Mouse (Mus musculus): ENCODE measurements around the gene Thbs4. TPM values are rescaled to one million over a fixed set of nuclear protein-coding genes. Genes with fewer than 3 reads are reported as not detected.

Gene Thbs4
- polyA plus RNA-seq, 1 experiment, result not detected

- Histone ChIP-seq H3K4me1 (ENCODE audit: control insufficient read depth, insufficient read depth, low read length) (peaks cover 1% of the 10 kb centered on the region; the same call in 1 of the 2 replicates), H3K27ac (ENCODE audit: control insufficient read depth, insufficient read depth, low read depth, low read length, poor library complexity) (no peak overlapping the region), H3K4me3 (replicated peaks; ENCODE audit: control insufficient read depth, low read depth, low read length) (no peak overlapping the region)
- 77% methylated on average over 7 of the region's 7 CpGs for WGBS
- TF ChIP-seq CTCF (IDR thresholded peaks at IDR 0.05; ENCODE audit: control insufficient read depth, insufficient read depth, low read length), result no peak
- TF ChIP-seq POLR2A (IDR thresholded peaks at IDR 0.05; ENCODE audit: borderline replicate concordance, control insufficient read depth, low read depth, low read length), result no peak
These were observed 18.7 kb downstream of the Thbs4 start for GRCm38 (mm10) chr13:92775916-92776315.

DNA sequence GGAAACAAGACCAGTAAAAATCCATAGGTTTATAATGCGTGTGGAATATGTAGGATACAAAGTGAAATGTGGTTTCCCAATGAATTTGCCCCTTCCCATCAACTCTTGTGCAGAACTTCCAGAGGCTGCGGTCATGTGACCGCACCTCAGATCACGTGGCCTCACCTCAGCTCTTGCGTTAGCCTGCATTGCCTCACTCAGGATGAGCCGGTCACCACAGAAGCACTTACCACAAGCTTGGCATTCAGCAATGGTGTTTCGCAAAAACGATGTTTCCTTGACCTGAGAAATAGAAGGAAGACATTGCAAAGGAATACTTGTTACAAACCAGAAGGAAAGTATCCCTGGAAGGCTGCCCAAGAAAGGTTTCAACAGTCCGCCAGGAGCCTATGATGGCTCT, 19.7 kb downstream of the Thbs4 start:
- Histone ChIP-seq H3K4me3 (replicated peaks; ENCODE audit: control insufficient read depth, low read depth, low read length) (no peak overlapping the region), H3K27ac (ENCODE audit: control insufficient read depth, insufficient read depth, low read depth, low read length, poor library complexity) (peak overlapping the region; percentile 17; the same call in 1 of the 2 replicates), H3K4me1 (ENCODE audit: control insufficient read depth, insufficient read depth, low read length) (peaks cover 1% of the 10 kb centered on the region; the same call in 1 of the 2 replicates)
- 35% methylated on average over 9 of the region's 9 CpGs for WGBS
- TF ChIP-seq POLR2A (IDR thresholded peaks at IDR 0.05; ENCODE audit: borderline replicate concordance, control insufficient read depth, low read depth, low read length) (no peak), CTCF (IDR thresholded peaks at IDR 0.05; ENCODE audit: control insufficient read depth, insufficient read depth, low read length) (no peak)

DNA sequence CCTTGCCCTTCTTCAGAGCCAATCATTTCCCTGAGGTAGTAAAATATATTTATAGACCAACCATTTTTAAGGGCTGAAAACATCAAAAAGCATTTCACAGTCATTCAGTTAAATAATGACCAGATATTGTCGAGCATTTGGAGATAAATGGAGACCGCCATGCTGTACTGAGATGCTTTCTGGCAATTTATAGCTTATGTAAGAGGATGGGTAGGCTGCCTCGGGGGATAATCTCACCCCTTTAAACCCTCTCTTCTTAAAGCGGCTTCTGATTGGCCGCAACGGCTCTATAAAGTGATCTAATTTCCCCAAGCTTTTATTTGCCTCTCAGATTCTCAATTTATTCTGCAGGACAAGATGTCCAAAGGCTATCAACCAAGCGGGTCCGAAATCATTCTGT, 22.1 kb downstream of the Thbs4 start:
- H3K4me1 ChIP-seq (ENCODE audit: control insufficient read depth, insufficient read depth, low read length), result peaks cover 1% of the 10 kb centered on the region; the same call in 1 of the 2 replicates

GRCm38 (mm10) chr13:92771566-92771965, 23.1 kb downstream of the Thbs4 start:
- Histone ChIP-seq H3K4me3 (replicated peaks; ENCODE audit: control insufficient read depth, low read depth, low read length) (no peak overlapping the region), H3K4me1 (ENCODE audit: control insufficient read depth, insufficient read depth, low read length) (peaks cover 1% of the 10 kb centered on the region; the same call in 1 of the 2 replicates), H3K27ac (ENCODE audit: control insufficient read depth, insufficient read depth, low read depth, low read length, poor library complexity) (no peak overlapping the region)
- no peak for TF ChIP-seq CTCF (IDR thresholded peaks at IDR 0.05; ENCODE audit: control insufficient read depth, insufficient read depth, low read length)
- no peak for TF ChIP-seq POLR2A (IDR thresholded peaks at IDR 0.05; ENCODE audit: borderline replicate concordance, control insufficient read depth, low read depth, low read length)
- 78% methylated on average over 5 of the region's 5 CpGs for WGBS

More for the DNA sequence above, 22.1 kb downstream of the Thbs4 start:
- no peak overlapping the region for H3K4me3 ChIP-seq (replicated peaks; ENCODE audit: control insufficient read depth, low read depth, low read length)
- TF ChIP-seq CTCF (IDR thresholded peaks at IDR 0.05; ENCODE audit: control insufficient read depth, insufficient read depth, low read length) (no peak), POLR2A (IDR thresholded peaks at IDR 0.05; ENCODE audit: borderline replicate concordance, control insufficient read depth, low read depth, low read length) (no peak)
- 78% methylated on average over 8 of the region's 8 CpGs for WGBS
- H3K27ac ChIP-seq (ENCODE audit: control insufficient read depth, insufficient read depth, low read depth, low read length, poor library complexity), result no peak overlapping the region

DNA sequence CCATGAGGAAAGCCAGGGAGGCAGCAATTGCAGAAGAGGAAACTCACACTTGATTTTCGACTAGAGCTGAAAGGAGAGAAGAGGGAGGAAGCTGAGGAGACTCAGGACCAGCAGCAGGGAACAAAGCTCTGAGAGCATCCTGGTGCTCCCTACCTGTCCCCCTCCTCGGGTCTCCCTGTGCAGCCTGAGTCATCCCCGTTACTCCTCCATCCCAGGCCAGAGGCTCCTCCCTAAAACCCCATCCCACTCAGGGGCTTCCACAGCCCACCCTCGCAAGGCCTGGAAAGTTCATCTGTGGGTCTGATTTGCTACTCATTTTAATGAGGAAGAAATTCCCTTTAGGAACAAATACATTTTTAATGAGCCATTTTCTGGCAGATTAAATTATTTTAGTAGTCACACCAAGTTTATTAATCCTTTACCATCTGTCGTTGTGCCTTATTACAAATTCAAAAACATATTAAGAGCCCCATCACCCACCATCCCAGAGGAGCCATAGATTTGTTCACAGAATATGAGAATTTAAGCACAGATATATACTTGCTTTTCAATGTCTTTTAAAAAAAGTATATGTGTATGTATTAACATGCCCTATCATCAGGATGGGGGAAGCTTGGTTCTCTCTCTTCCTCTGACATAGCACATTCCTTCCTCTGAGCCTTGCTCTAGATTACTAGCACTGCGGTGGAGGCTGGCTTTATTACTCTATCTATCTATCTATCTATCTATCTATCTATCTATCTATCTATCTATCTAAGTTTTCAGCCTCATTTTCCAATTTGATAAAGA, 29.0 kb downstream of the Thbs4 start:
- WGBS, result 55% methylated on average over 6 of the region's 6 CpGs
- no peak for TF ChIP-seq CTCF (IDR thresholded peaks at IDR 0.05; ENCODE audit: control insufficient read depth, insufficient read depth, low read length)
- no peak for TF ChIP-seq POLR2A (IDR thresholded peaks at IDR 0.05; ENCODE audit: borderline replicate concordance, control insufficient read depth, low read depth, low read length)
- H3K4me3 ChIP-seq (replicated peaks; ENCODE audit: control insufficient read depth, low read depth, low read length), result no peak overlapping the region
- no peak overlapping the region for H3K27ac ChIP-seq (ENCODE audit: control insufficient read depth, insufficient read depth, low read depth, low read length, poor library complexity)
- no peaks in the 10 kb centered on the region for H3K4me1 ChIP-seq (ENCODE audit: control insufficient read depth, insufficient read depth, low read length)

DNA sequence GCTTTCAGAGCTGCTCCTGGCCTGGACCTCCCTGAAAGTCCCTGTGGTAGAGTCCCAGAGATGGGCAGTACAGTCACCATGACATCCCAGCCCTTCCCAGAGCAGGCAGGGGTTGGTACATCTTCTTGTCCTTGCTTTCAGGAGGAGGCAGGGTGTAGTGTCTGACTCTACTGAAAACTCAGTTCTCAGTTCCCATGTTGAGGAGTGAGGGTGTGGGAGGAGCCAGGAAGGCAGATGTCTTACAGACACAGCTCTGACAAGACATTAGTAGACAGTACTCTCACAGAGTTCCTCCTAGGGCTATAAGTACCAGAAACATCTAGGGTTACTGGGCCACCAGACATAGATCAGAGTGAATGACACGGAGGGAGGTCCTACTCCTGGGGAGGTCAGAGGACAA, 32.3 kb downstream of the Thbs4 start:
- WGBS, result 50% methylated on average over 1 of the region's 1 CpGs
- Histone ChIP-seq H3K27ac (ENCODE audit: control insufficient read depth, insufficient read depth, low read depth, low read length, poor library complexity) (no peak overlapping the region), H3K4me1 (ENCODE audit: control insufficient read depth, insufficient read depth, low read length) (no peaks in the 10 kb centered on the region), H3K4me3 (replicated peaks; ENCODE audit: control insufficient read depth, low read depth, low read length) (no peak overlapping the region)
- TF ChIP-seq POLR2A (IDR thresholded peaks at IDR 0.05; ENCODE audit: borderline replicate concordance, control insufficient read depth, low read depth, low read length), result no peak
- TF ChIP-seq CTCF (IDR thresholded peaks at IDR 0.05; ENCODE audit: control insufficient read depth, insufficient read depth, low read length), result no peak

DNA sequence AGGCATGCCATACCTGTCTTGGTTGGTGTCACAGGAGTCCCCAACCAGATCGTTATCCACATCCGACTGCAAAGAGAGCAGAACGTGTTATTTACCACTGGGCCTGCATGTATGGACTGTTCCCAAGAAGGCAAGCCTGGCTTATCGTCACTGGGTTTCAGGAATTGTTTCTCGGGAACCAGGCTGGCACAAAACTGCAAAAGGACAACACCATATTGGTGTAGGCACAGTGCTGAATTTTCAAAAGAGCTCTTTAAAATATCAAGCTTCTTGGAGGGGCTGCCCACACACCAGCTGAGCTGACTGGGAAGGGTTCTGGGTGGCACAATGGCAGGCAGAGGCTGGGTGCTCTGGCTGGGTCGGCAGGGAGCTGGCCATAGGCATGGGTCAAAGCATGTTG, 34.1 kb downstream of the Thbs4 start:
- H3K4me1 ChIP-seq (ENCODE audit: control insufficient read depth, insufficient read depth, low read length), result no peaks in the 10 kb centered on the region
- TF ChIP-seq POLR2A (IDR thresholded peaks at IDR 0.05; ENCODE audit: borderline replicate concordance, control insufficient read depth, low read depth, low read length) (no peak), CTCF (IDR thresholded peaks at IDR 0.05; ENCODE audit: control insufficient read depth, insufficient read depth, low read length) (no peak)
- H3K4me3 ChIP-seq (replicated peaks; ENCODE audit: control insufficient read depth, low read depth, low read length), result no peak overlapping the region
- H3K27ac ChIP-seq (ENCODE audit: control insufficient read depth, insufficient read depth, low read depth, low read length, poor library complexity), result no peak overlapping the region
- 81% methylated on average over 6 of the region's 6 CpGs for WGBS

- TF ChIP-seq CTCF (IDR thresholded peaks at IDR 0.05; ENCODE audit: control insufficient read depth, insufficient read depth, low read length), result no peak
- no peak for TF ChIP-seq POLR2A (IDR thresholded peaks at IDR 0.05; ENCODE audit: borderline replicate concordance, control insufficient read depth, low read depth, low read length)
- H3K4me3 ChIP-seq (replicated peaks; ENCODE audit: control insufficient read depth, low read depth, low read length), result no peak overlapping the region
- WGBS, result 74% methylated on average over 4 of the region's 4 CpGs
- H3K4me1 ChIP-seq (ENCODE audit: control insufficient read depth, insufficient read depth, low read length), result no peaks in the 10 kb centered on the region
- H3K27ac ChIP-seq (ENCODE audit: control insufficient read depth, insufficient read depth, low read depth, low read length, poor library complexity), result no peak overlapping the region
These were observed 35.5 kb downstream of the Thbs4 start for GRCm38 (mm10) chr13:92759096-92759495.

Measured in bone marrow, adult 2 months (tissue).